In the genomic region with DNA sequence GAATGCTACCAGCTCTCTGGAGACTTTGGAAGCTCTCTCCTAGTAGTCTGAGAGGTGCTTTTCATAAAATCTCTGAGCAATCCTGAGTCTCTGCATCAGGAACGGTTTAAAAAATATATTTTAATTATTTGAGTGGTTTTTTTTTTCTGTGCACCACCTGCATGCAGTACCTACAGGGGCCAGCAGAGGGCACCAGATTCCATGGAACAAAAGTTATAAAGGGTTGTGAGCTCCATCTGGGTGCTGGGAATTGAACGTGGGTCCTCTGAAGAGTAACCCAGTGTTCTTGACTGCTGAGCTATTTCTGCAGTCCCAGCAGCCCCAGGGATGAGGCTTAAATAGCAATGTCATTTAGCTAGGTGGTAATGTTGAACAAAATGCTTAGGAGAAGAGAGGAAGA, we compare ENCODE assay signal across 15 mouse cellular contexts.
DNase-seq lines count a peak whose midpoint lies in the region; ATAC-seq and TF ChIP-seq lines count a peak whose summit lies in the region.
"Had no signal": no experiment of that assay in that cellular context is flagged by ENCODE, and none has a peak within 500 bp of the region (broad histone marks: within the 10 kb centered on the region; RNA-seq: fewer than 3 reads in every experiment).

No protein-coding gene starts in this region.

- H3K36me3 ChIP-seq in hindbrain, postnatal 0 days (ENCODE audit: insufficient read depth, low read length): no peaks in the 10 kb centered on the region
- H3K36me3 ChIP-seq in hindbrain, embryonic 12.5 days: peaks cover 11% of the 10 kb centered on the region
- no peaks in the 10 kb centered on the region for H3K36me3 ChIP-seq in spleen, adult 2 months (ENCODE audit: control insufficient read depth, insufficient read depth, low read length)
- H3K36me3 ChIP-seq: liver, embryonic 15.5 days had no signal

- H3K9ac ChIP-seq in hindbrain, postnatal 0 days (replicated peaks; ENCODE audit: low read length): no peak overlapping the region
- no peak overlapping the region for H3K9ac ChIP-seq in hindbrain, embryonic 12.5 days
- H3K9ac ChIP-seq: heart, embryonic 13.5 days; liver, embryonic 15.5 days had no signal

- no peak overlapping the region for H3K4me2 ChIP-seq in hindbrain, postnatal 0 days (ENCODE audit: low read depth, low read length)
- H3K4me2 ChIP-seq in hindbrain, embryonic 12.5 days (replicated peaks): no peak overlapping the region
- H3K4me2 ChIP-seq: heart, embryonic 13.5 days; liver, embryonic 15.5 days had no signal

- no peak for TF ChIP-seq POLR2A in spleen, adult 2 months (IDR thresholded peaks at IDR 0.05; ENCODE audit: low read depth, low read length)

- ATAC-seq in hindbrain, postnatal 0 days: no peak
- ATAC-seq in hindbrain, embryonic 12.5 days (ENCODE audit: low FRiP score): no peak
- ATAC-seq: midbrain, embryonic 16.5 days had no signal

- intact Hi-C loops in heart, postnatal 14 days (cut with DNase I): no loop called here

- H3K27ac ChIP-seq in hindbrain, postnatal 0 days: no peak overlapping the region
- no peak overlapping the region for H3K27ac ChIP-seq in hindbrain, embryonic 12.5 days
- H3K27ac ChIP-seq in spleen, adult 2 months (ENCODE audit: insufficient read depth, low read length): no peak overlapping the region
- H3K27ac ChIP-seq: heart, embryonic 13.5 days; liver, embryonic 15.5 days had no signal

- peak; percentile 50 for TF ChIP-seq CTCF in hindbrain, postnatal 0 days (IDR thresholded peaks at IDR 0.05; ENCODE audit: low read depth)
- TF ChIP-seq CTCF in spleen, adult 2 months (IDR thresholded peaks at IDR 0.05; ENCODE audit: extremely low read depth, insufficient read depth, insufficient read length, insufficient replicate concordance): peak; percentile 22; the same call in 1 of the 2 replicates

- H3K4me1 ChIP-seq in hindbrain, postnatal 0 days (ENCODE audit: insufficient read depth, low read length): peaks cover 4% of the 10 kb centered on the region; the same call in 1 of the 2 replicates
- H3K4me1 ChIP-seq in hindbrain, embryonic 12.5 days: peaks cover 24% of the 10 kb centered on the region
- H3K4me1 ChIP-seq in spleen, adult 2 months (ENCODE audit: control insufficient read depth, insufficient read depth, insufficient read length): no peaks in the 10 kb centered on the region
- H3K4me1 ChIP-seq: heart, embryonic 13.5 days; liver, embryonic 15.5 days had no signal

- no peaks in the 10 kb centered on the region for H3K27me3 ChIP-seq in hindbrain, postnatal 0 days (ENCODE audit: insufficient read depth, low read length)
- H3K27me3 ChIP-seq in hindbrain, embryonic 12.5 days: no peaks in the 10 kb centered on the region
- H3K27me3 ChIP-seq in spleen, adult 2 months (ENCODE audit: control insufficient read depth, insufficient read depth, low read length): no peaks in the 10 kb centered on the region
- H3K27me3 ChIP-seq: heart, embryonic 13.5 days; liver, embryonic 15.5 days had no signal

- no peak overlapping the region for H3K4me3 ChIP-seq in hindbrain, postnatal 0 days (ENCODE audit: low read length)
- no peak overlapping the region for H3K4me3 ChIP-seq in hindbrain, embryonic 12.5 days
- H3K4me3 ChIP-seq in spleen, adult 2 months (ENCODE audit: extremely low read depth, insufficient read depth, insufficient read length): no peak overlapping the region
- H3K4me3 ChIP-seq: heart, embryonic 13.5 days; liver, embryonic 15.5 days had no signal

- 85% methylated on average over 2 of the region's 2 CpGs for WGBS in hindbrain, postnatal 0 days
- 84% methylated on average over 2 of the region's 2 CpGs for WGBS in hindbrain, embryonic 12.5 days
- 83% methylated on average over 2 of the region's 2 CpGs for WGBS in spleen, adult 2 months

- DNase-seq in hindbrain, postnatal 0 days (ENCODE audit: low spot score): no peak
- no peak for DNase-seq in spleen, adult 2 months (ENCODE audit: low read depth in 1 of 2, low spot score in 2 of 2)
- DNase-seq in spleen, adult 12 weeks (ENCODE audit: low spot score): no peak
- peak; percentile 23 for DNase-seq in NIH3T3 (ENCODE audit: low read depth)
- DNase-seq in thymus, postnatal 14 days: peak; percentile 30
- no peak for DNase-seq in embryo, embryonic 10.5 days (ENCODE audit: low spot score)
- no peak for DNase-seq in heart, postnatal 14 days
- DNase-seq: adrenal gland, postnatal 14 days; cerebellum, adult 8-10 months; kidney, adult 8-10 months; layer of hippocampus, postnatal 36 days had no signal

- no peaks in the 10 kb centered on the region for H3K9me3 ChIP-seq in hindbrain, postnatal 0 days (ENCODE audit: low read length)
- H3K9me3 ChIP-seq in hindbrain, embryonic 12.5 days (replicated peaks): peaks cover 10% of the 10 kb centered on the region

Comparison
In these comparisons a context has a peak if more than half of its experiments do, and no peak if none do; other contexts are left out.
1. DNase-seq: peak in NIH3T3 (single experiment) and thymus, postnatal 14 days (single experiment); none in hindbrain, postnatal 0 days (single experiment), spleen, adult 2 months (0 of 2), spleen, adult 12 weeks (single experiment), embryo, embryonic 10.5 days (single experiment) and heart, postnatal 14 days (0 of 2).